Mouse (Mus musculus) MN1 (cell line): ENCODE results near the gene Scgb1b12.
"Not testable (repeated sequence)": the region's sequence is repeated elsewhere in the genome, so short reads cannot be mapped to it uniquely, and the experiment has no call there.

Experiments used
- DNase-seq: peaks from one replicate; pipeline ENCODE4 v3.0.0-alpha.2; 2016; ENCODE audit warnings: low spot score

The Scgb1b12 gene

DNA sequence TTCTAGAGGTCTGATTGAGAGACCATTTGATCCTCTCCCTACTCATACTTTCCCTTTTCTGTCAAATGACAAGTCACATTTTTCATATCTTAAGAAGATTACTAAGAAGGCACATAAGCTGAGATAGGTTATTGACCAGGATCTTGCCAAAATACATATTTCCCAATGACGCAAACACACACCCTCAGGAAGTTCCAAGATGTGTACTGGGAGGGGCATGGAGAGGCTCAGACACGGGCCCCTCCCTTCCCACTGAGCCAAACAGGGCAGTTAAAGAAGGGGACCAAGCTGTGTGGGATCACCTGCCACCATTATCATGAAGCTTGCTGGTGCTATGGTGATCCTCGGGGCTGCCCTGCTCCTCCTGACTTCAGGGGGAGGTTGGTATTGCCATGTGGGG is at the start of gene Scgb1b12:
Gene Scgb1b12 (plus strand): TSS at position 301 of the 400 bp plus-strand sequence.
- not testable (repeated sequence) for DNase-seq

DNA sequence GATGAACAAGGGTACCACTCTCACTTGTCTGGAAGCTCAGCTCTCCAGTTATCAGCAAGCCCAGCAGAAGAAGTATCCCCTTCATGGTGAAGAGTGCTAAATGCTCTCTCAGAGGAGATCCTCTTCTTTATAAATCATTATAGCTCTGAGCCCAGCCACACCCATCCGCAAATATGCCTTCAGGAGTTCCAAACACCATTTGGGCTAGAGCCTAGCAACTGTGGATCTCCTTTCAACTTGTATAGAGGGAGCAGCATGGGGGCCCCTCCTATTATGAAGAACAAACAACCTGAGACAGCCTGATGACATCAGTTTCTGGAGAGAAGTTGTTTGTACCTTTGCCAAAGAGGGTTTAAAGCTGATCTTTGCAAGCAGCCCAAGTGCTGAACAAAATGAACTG is 6.8 kb upstream of the Scgb1b12 start, which contains the start of gene Scgb2b12:
Gene Scgb2b12 (minus strand): TSS at position 101 of the 400 bp plus-strand sequence.
- not testable (repeated sequence) for DNase-seq
